Comparison of ENCODE assay signal across 15 mouse cellular contexts in genomic region chr16:34050090-34050489, GRCm38 (mm10).
DNase-seq lines count a peak whose midpoint lies in the region; ATAC-seq lines count a peak whose summit lies in the region.
"Had no signal": no experiment of that assay in that cellular context is flagged by ENCODE, and none has a peak within 500 bp of the region (broad histone marks: within the 10 kb centered on the region; RNA-seq: fewer than 3 reads in every experiment).

No protein-coding gene starts in this region.

- H3K27ac ChIP-seq in heart, embryonic 11.5 days (ENCODE audit: low read depth, low read length): peak overlapping the region; percentile 72
- peak overlapping the region; percentile 83 for H3K27ac ChIP-seq in liver, embryonic 12.5 days
- H3K27ac ChIP-seq in intestine, embryonic 16.5 days (ENCODE audit: low read length): no peak overlapping the region
- no peak overlapping the region for H3K27ac ChIP-seq in forebrain, embryonic 16.5 days (ENCODE audit: low read length)
- H3K27ac ChIP-seq: hindbrain, embryonic 12.5 days; limb, embryonic 15.5 days had no signal

- DNase-seq in heart, adult 9 months (ENCODE audit: low spot score in 2 of 2): no peak
- DNase-seq in spleen, adult 12 weeks (ENCODE audit: low spot score): peak; percentile 36
- DNase-seq in spleen, adult 18-20 months: no peak
- DNase-seq in retina, embryonic 14.5 days (ENCODE audit: low spot score): no peak
- DNase-seq: cerebellum, adult 8-10 months; embryo, embryonic 11 days; gastrocnemius, postnatal 14 days; kidney, postnatal 4 days had no signal

- peaks cover 19% of the 10 kb centered on the region for H3K4me1 ChIP-seq in heart, embryonic 11.5 days (ENCODE audit: control insufficient read depth, insufficient read depth, low read length)
- H3K4me1 ChIP-seq in liver, embryonic 12.5 days: peaks cover 72% of the 10 kb centered on the region
- peaks cover 5% of the 10 kb centered on the region for H3K4me1 ChIP-seq in intestine, embryonic 16.5 days (ENCODE audit: control insufficient read depth, insufficient read depth, low read length)
- no peaks in the 10 kb centered on the region for H3K4me1 ChIP-seq in forebrain, embryonic 16.5 days (replicated peaks; ENCODE audit: control insufficient read depth, insufficient read depth, low read length)
- H3K4me1 ChIP-seq: hindbrain, embryonic 12.5 days had no signal

- 39% methylated on average over 7 of the region's 7 CpGs for WGBS in heart, embryonic 11.5 days (ENCODE audit: insufficient replicate concordance)
- 24% methylated on average over 7 of the region's 7 CpGs for WGBS in liver, embryonic 12.5 days (ENCODE audit: insufficient replicate concordance)
- WGBS in intestine, embryonic 16.5 days: 87% methylated on average over 7 of the region's 7 CpGs
- WGBS in forebrain, embryonic 16.5 days: 88% methylated on average over 7 of the region's 7 CpGs

- peaks cover 7% of the 10 kb centered on the region; the same call in 1 of the 2 replicates for H3K36me3 ChIP-seq in heart, embryonic 11.5 days (ENCODE audit: control insufficient read depth, insufficient read depth, low read length)
- peaks cover 10% of the 10 kb centered on the region for H3K36me3 ChIP-seq in liver, embryonic 12.5 days
- H3K36me3 ChIP-seq in intestine, embryonic 16.5 days (ENCODE audit: control insufficient read depth, insufficient read depth, low read length): no peaks in the 10 kb centered on the region
- peaks cover 17% of the 10 kb centered on the region; the same call in 1 of the 2 replicates for H3K36me3 ChIP-seq in forebrain, embryonic 16.5 days (ENCODE audit: control insufficient read depth, insufficient read depth)
- H3K36me3 ChIP-seq: limb, embryonic 15.5 days had no signal

- H3K4me3 ChIP-seq in heart, embryonic 11.5 days (ENCODE audit: low read depth, low read length): no peak overlapping the region
- 0 out of 2 replicates have a peak overlapping the region, but pooled peaks have one; percentile 4 for H3K4me3 ChIP-seq in liver, embryonic 12.5 days
- H3K4me3 ChIP-seq in intestine, embryonic 16.5 days (ENCODE audit: low read length): no peak overlapping the region
- H3K4me3 ChIP-seq in forebrain, embryonic 16.5 days (replicated peaks; ENCODE audit: low read length): no peak overlapping the region
- H3K4me3 ChIP-seq: hindbrain, embryonic 12.5 days; limb, embryonic 15.5 days had no signal

- no peaks in the 10 kb centered on the region for H3K9me3 ChIP-seq in heart, embryonic 11.5 days (replicated peaks; ENCODE audit: control insufficient read depth, low read length)
- H3K9me3 ChIP-seq in liver, embryonic 12.5 days (replicated peaks): no peaks in the 10 kb centered on the region
- H3K9me3 ChIP-seq in intestine, embryonic 16.5 days (ENCODE audit: control insufficient read depth, low read length): no peaks in the 10 kb centered on the region
- H3K9me3 ChIP-seq in forebrain, embryonic 16.5 days (ENCODE audit: control insufficient read depth, low read length): no peaks in the 10 kb centered on the region
- H3K9me3 ChIP-seq: hindbrain, embryonic 12.5 days; limb, embryonic 15.5 days had no signal

- H3K4me2 ChIP-seq in heart, embryonic 11.5 days: peak overlapping the region; percentile 36
- H3K4me2 ChIP-seq in liver, embryonic 12.5 days: peak overlapping the region; percentile 54
- no peak overlapping the region for H3K4me2 ChIP-seq in intestine, embryonic 16.5 days (ENCODE audit: low read depth, low read length)
- H3K4me2 ChIP-seq in forebrain, embryonic 16.5 days (ENCODE audit: low read length): no peak overlapping the region
- H3K4me2 ChIP-seq: hindbrain, embryonic 12.5 days; limb, embryonic 15.5 days had no signal

- no peaks in the 10 kb centered on the region for H3K27me3 ChIP-seq in heart, embryonic 11.5 days (ENCODE audit: control insufficient read depth, insufficient read depth, low read length)
- H3K27me3 ChIP-seq in liver, embryonic 12.5 days (replicated peaks): peaks cover 19% of the 10 kb centered on the region; the same call in 1 of the 2 replicates
- no peaks in the 10 kb centered on the region for H3K27me3 ChIP-seq in intestine, embryonic 16.5 days (replicated peaks; ENCODE audit: control insufficient read depth, insufficient read depth, low read length)
- H3K27me3 ChIP-seq in forebrain, embryonic 16.5 days (replicated peaks; ENCODE audit: control insufficient read depth, insufficient read depth, low read length): no peaks in the 10 kb centered on the region
- H3K27me3 ChIP-seq: hindbrain, embryonic 12.5 days; limb, embryonic 15.5 days had no signal

- peak overlapping the region; percentile 24 for H3K9ac ChIP-seq in heart, embryonic 11.5 days (ENCODE audit: low read depth, low read length)
- peak overlapping the region; percentile 49 for H3K9ac ChIP-seq in liver, embryonic 12.5 days
- no peak overlapping the region for H3K9ac ChIP-seq in intestine, embryonic 16.5 days (ENCODE audit: low read depth, low read length)
- H3K9ac ChIP-seq in forebrain, embryonic 16.5 days (replicated peaks; ENCODE audit: low read depth, low read length): no peak overlapping the region
- H3K9ac ChIP-seq: hindbrain, embryonic 12.5 days; limb, embryonic 15.5 days had no signal

- ATAC-seq in heart, embryonic 11.5 days (replicated peaks; ENCODE audit: insufficient number of reproducible peaks, low FRiP score, low TSS enrichment): peak; percentile 83
- peak; percentile 99 for ATAC-seq in liver, embryonic 12.5 days
- no peak for ATAC-seq in intestine, embryonic 16.5 days
- no peak for ATAC-seq in forebrain, embryonic 16.5 days
- ATAC-seq: intestine, postnatal 0 days had no signal

Comparison
In these comparisons a context has a peak if more than half of its experiments do, and no peak if none do; other contexts are left out.
1. ATAC-seq: peak in heart, embryonic 11.5 days (single experiment) and liver, embryonic 12.5 days (single experiment); none in intestine, embryonic 16.5 days (single experiment) and forebrain, embryonic 16.5 days (single experiment).
2. H3K27ac ChIP-seq: peak in heart, embryonic 11.5 days (single experiment) and liver, embryonic 12.5 days (single experiment); none in intestine, embryonic 16.5 days (single experiment) and forebrain, embryonic 16.5 days (single experiment).
3. H3K4me2 ChIP-seq: peak in heart, embryonic 11.5 days (single experiment) and liver, embryonic 12.5 days (single experiment); none in intestine, embryonic 16.5 days (single experiment) and forebrain, embryonic 16.5 days (single experiment).
4. H3K9ac ChIP-seq: peak in heart, embryonic 11.5 days (single experiment) and liver, embryonic 12.5 days (single experiment); none in intestine, embryonic 16.5 days (single experiment) and forebrain, embryonic 16.5 days (single experiment).